Comparison of ENCODE assay signal across 9 mouse cellular contexts in genomic region chr6:99623641-99624040, GRCm38 (mm10). TPM values are rescaled to one million over a fixed set of nuclear protein-coding genes. Genes with fewer than 3 reads are reported as not detected.
A peak's percentile ranks its signal among the peaks of the same experiment; 100 is the strongest.
DNase-seq lines count a peak whose midpoint lies in the region; ATAC-seq lines count a peak whose summit lies in the region.
"Had no signal": no experiment of that assay in that cellular context is flagged by ENCODE, and none has a peak within 500 bp of the region (broad histone marks: within the 10 kb centered on the region; RNA-seq: fewer than 3 reads in every experiment).

No protein-coding gene starts in this region.

- H3K4me3 ChIP-seq in liver, embryonic 12.5 days: no peak overlapping the region
- no peak overlapping the region for H3K4me3 ChIP-seq in forebrain, embryonic 11.5 days (ENCODE audit: low read depth, low read length)
- H3K4me3 ChIP-seq in midbrain, embryonic 12.5 days: no peak overlapping the region
- H3K4me3 ChIP-seq: limb, embryonic 15.5 days had no signal

- peak; percentile 24 for DNase-seq in adrenal gland, postnatal 25 days
- DNase-seq in adrenal gland, adult 18-20 months (ENCODE audit: low spot score in 2 of 2): no peak
- DNase-seq in liver: peak; percentile 35
- no peak for DNase-seq in forebrain, embryonic 11.5 days (ENCODE audit: low spot score)

- no peak overlapping the region for H3K27ac ChIP-seq in liver, embryonic 12.5 days
- no peak overlapping the region for H3K27ac ChIP-seq in forebrain, embryonic 11.5 days (ENCODE audit: low read depth, low read length)
- no peak overlapping the region for H3K27ac ChIP-seq in midbrain, embryonic 12.5 days (replicated peaks)
- H3K27ac ChIP-seq: limb, embryonic 15.5 days had no signal

- no peak overlapping the region for H3K4me2 ChIP-seq in liver, embryonic 12.5 days
- H3K4me2 ChIP-seq in forebrain, embryonic 11.5 days (ENCODE audit: low read depth, low read length, severe bottlenecking): no peak overlapping the region
- no peak overlapping the region for H3K4me2 ChIP-seq in midbrain, embryonic 12.5 days (replicated peaks)
- H3K4me2 ChIP-seq: limb, embryonic 15.5 days had no signal

- H3K9me3 ChIP-seq in liver, embryonic 12.5 days (replicated peaks): no peaks in the 10 kb centered on the region
- H3K9me3 ChIP-seq in forebrain, embryonic 11.5 days (ENCODE audit: control insufficient read depth, low read length): no peaks in the 10 kb centered on the region
- H3K9me3 ChIP-seq in midbrain, embryonic 12.5 days: no peaks in the 10 kb centered on the region
- H3K9me3 ChIP-seq: limb, embryonic 15.5 days had no signal

- H3K27me3 ChIP-seq in liver, embryonic 12.5 days (replicated peaks): no peaks in the 10 kb centered on the region
- H3K27me3 ChIP-seq in forebrain, embryonic 11.5 days (ENCODE audit: control insufficient read depth, insufficient read depth, low read length): no peaks in the 10 kb centered on the region
- peaks cover 3% of the 10 kb centered on the region; the same call in 1 of the 2 replicates for H3K27me3 ChIP-seq in midbrain, embryonic 12.5 days
- H3K27me3 ChIP-seq: limb, embryonic 15.5 days had no signal

- ATAC-seq in liver, embryonic 12.5 days: no peak
- peak; percentile 43 for ATAC-seq in forebrain, embryonic 11.5 days (replicated peaks; ENCODE audit: low FRiP score)
- peak; percentile 72 for ATAC-seq in midbrain, embryonic 12.5 days (ENCODE audit: low FRiP score, low read depth)
- no peak for ATAC-seq in erythroblast, adult 5-6 weeks (replicated peaks; ENCODE audit: low FRiP score, poor library complexity, severe bottlenecking)
- no peak for ATAC-seq in inflammation-experienced regulatory T-cells, adult 6 months

- H3K9ac ChIP-seq in liver, embryonic 12.5 days: no peak overlapping the region
- no peak overlapping the region for H3K9ac ChIP-seq in forebrain, embryonic 11.5 days (ENCODE audit: low read length)
- no peak overlapping the region for H3K9ac ChIP-seq in midbrain, embryonic 12.5 days (replicated peaks)
- H3K9ac ChIP-seq: limb, embryonic 15.5 days had no signal

- 31% methylated on average over 6 of the region's 6 CpGs for WGBS in liver, embryonic 12.5 days (ENCODE audit: insufficient replicate concordance)
- WGBS in forebrain, embryonic 11.5 days: 21% methylated on average over 6 of the region's 6 CpGs
- 7% methylated on average over 6 of the region's 6 CpGs for WGBS in midbrain, embryonic 12.5 days

- no peaks in the 10 kb centered on the region for H3K4me1 ChIP-seq in liver, embryonic 12.5 days
- peaks cover 4% of the 10 kb centered on the region for H3K4me1 ChIP-seq in forebrain, embryonic 11.5 days (replicated peaks; ENCODE audit: control insufficient read depth, insufficient read depth, low read length)
- H3K4me1 ChIP-seq in midbrain, embryonic 12.5 days: peaks cover 29% of the 10 kb centered on the region

- H3K36me3 ChIP-seq in liver, embryonic 12.5 days: no peaks in the 10 kb centered on the region
- H3K36me3 ChIP-seq in forebrain, embryonic 11.5 days (ENCODE audit: control insufficient read depth, insufficient read depth, low read length): no peaks in the 10 kb centered on the region
- H3K36me3 ChIP-seq in midbrain, embryonic 12.5 days: 0 out of 2 replicates have a peak, but pooled peaks cover 5% of the 10 kb centered on the region

RNA-seq across cellular contexts. Expression of gene Eif4e3, which starts 42.9 kb away (rescaled TPM):
- total RNA-seq in adrenal gland, postnatal 25 days (2021): 22.0 and 23.8 TPM in 2 replicates
- 10 to 100 TPM; 30.4 to 48.6 TPM for total RNA-seq in adrenal gland, adult 18-20 months (2021)
- 2.3 and 2.4 TPM in 2 replicates for polyA plus RNA-seq in liver, embryonic 12.5 days (2016; fragmentation: Nextera tagmentation; extraction: Ambion mirVana)
- 14.2 and 15.5 TPM in 2 replicates for polyA plus RNA-seq in forebrain, embryonic 11.5 days (2014; fragmentation: Nextera tagmentation; extraction: Ambion mirVana)
- 12.5 and 13.0 TPM in 2 replicates for polyA plus RNA-seq in midbrain, embryonic 12.5 days (2016; fragmentation: Nextera tagmentation; extraction: Ambion mirVana)
- total RNA-seq in erythroblast, adult 5-6 weeks (2015; ENCODE audit: low replicate concordance): 5.6 and 6.1 TPM in 2 replicates
- 4.3 and 9.8 TPM in 2 replicates for total RNA-seq in erythroblast, adult 5-6 weeks (2017; ENCODE audit: low replicate concordance)
- polyA plus RNA-seq in inflammation-experienced regulatory T-cells, adult 6 months (2017; shearing (Covaris generic)): 10 to 100 TPM; 23.0 to 31.4 (median 29.9) TPM

RNA-seq across cellular contexts. Expression of gene Gm20696, which starts 43.0 kb away (rescaled TPM):
- total RNA-seq in adrenal gland, postnatal 25 days (2021): 6.0 and 7.4 TPM in 2 replicates
- total RNA-seq in adrenal gland, adult 18-20 months (2021): 1 to 10 TPM; 2.5 to 3.0 TPM
- 1.4 and 3.0 TPM in 2 replicates for polyA plus RNA-seq in liver, embryonic 12.5 days (2016; fragmentation: Nextera tagmentation; extraction: Ambion mirVana)
- 5.3 and 5.7 TPM in 2 replicates for polyA plus RNA-seq in forebrain, embryonic 11.5 days (2014; fragmentation: Nextera tagmentation; extraction: Ambion mirVana)
- 4.5 and 6.9 TPM in 2 replicates for polyA plus RNA-seq in midbrain, embryonic 12.5 days (2016; fragmentation: Nextera tagmentation; extraction: Ambion mirVana)
- total RNA-seq in erythroblast, adult 5-6 weeks (2015; ENCODE audit: low replicate concordance): 2.7 and 11.3 TPM in 2 replicates
- 3.7 and 7.8 TPM in 2 replicates for total RNA-seq in erythroblast, adult 5-6 weeks (2017; ENCODE audit: low replicate concordance)
- polyA plus RNA-seq in inflammation-experienced regulatory T-cells, adult 6 months (2017; shearing (Covaris generic)): 10 to 100 TPM in 2 of 3 experiments, under 1 TPM in 1; 0.88 to 21.2 (median 18.7) TPM

Comparison
In these comparisons a context has a peak if more than half of its experiments do, and no peak if none do; other contexts are left out.
1. DNase-seq: peak in adrenal gland, postnatal 25 days (single experiment) and liver (single experiment); none in adrenal gland, adult 18-20 months (0 of 2) and forebrain, embryonic 11.5 days (single experiment).
2. ATAC-seq: peak in forebrain, embryonic 11.5 days (single experiment) and midbrain, embryonic 12.5 days (single experiment); none in liver, embryonic 12.5 days (single experiment), erythroblast, adult 5-6 weeks (single experiment) and inflammation-experienced regulatory T-cells, adult 6 months (single experiment).